Mouse (Mus musculus): ENCODE results near the gene Gm20843. TPM values are rescaled to one million over a fixed set of nuclear protein-coding genes. Genes with fewer than 3 reads are reported as not detected.

Gm20843 gene
- not detected for polyA plus RNA-seq (2014; fragmentation: Illumina TruSeq; extraction: RNeasy Lipid Tissue Mini Kit (QIAGEN cat#74804); ENCODE audit: low read depth, low replicate concordance)

DNA sequence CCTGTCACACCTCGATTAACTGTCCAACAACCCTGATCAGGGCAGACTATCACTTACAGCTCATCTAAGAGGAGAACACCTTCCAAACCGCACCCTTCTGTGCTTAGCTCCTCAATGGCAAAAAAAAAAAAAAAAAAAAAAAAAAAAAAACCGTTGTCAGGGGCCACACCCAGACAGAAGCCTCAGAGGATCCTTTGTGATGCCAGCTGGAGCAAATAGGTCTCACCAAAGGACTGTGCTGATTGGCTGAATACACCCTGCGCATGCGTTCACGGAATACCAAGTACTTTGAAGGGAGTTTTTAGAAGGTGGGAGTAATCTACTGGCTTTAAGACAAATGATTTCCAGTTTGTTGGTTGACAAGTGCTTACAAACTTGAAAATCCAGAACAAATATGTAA, at the start of gene Gm20843:
TSS of gene Gm20843 (minus strand) at position 101 of the 400 bp plus-strand sequence.

